Mouse (Mus musculus) midbrain, embryonic 15.5 days (tissue): ENCODE data around the gene Myl12a. TPM values are rescaled to one million over a fixed set of nuclear protein-coding genes. Genes with fewer than 3 reads are reported as not detected.

Experiments
- ATAC-seq: fragments of 200-750 bp; cut with Nextera tagmentation; replicated peaks from 2 replicates; pipeline ENCODE4 v1.8.0; 2017; ENCODE audit warnings: moderate TSS enrichment
- H3K27ac ChIP-seq: fragments of 300-500 bp; sonication (generic); 2 replicates; pipeline ENCODE4 v1.5.1; 2015; ENCODE audit warnings: mild to moderate bottlenecking, inconsistent platforms
- H3K27me3 ChIP-seq: fragments of 300-500 bp; sonication (generic); replicated peaks from 2 replicates; pipeline ENCODE4 v1.6.1; 2015; ENCODE audit warnings: inconsistent platforms
- H3K36me3 ChIP-seq: fragments of 300-500 bp; sonication (generic); replicated peaks from 2 replicates; pipeline ENCODE4 v1.6.1; 2015; ENCODE audit warnings: inconsistent platforms
- H3K4me1 ChIP-seq: fragments of 300-500 bp; sonication (generic); 2 replicates; pipeline ENCODE4 v1.6.1; 2015; ENCODE audit warnings: inconsistent platforms
- H3K4me2 ChIP-seq: fragments of 300-500 bp; sonication (generic); 2 replicates; pipeline ENCODE4 v1.6.1; 2015; ENCODE audit warnings: inconsistent platforms, mild to moderate bottlenecking, moderate library complexity
- H3K4me3 ChIP-seq: fragments of 300-500 bp; sonication (generic); 2 replicates; pipeline ENCODE4 v1.5.1; 2015; ENCODE audit warnings: mild to moderate bottlenecking, inconsistent platforms
- H3K9ac ChIP-seq: fragments of 300-500 bp; sonication (generic); 2 replicates; pipeline ENCODE4 v1.6.1; 2015; ENCODE audit warnings: mild to moderate bottlenecking, inconsistent platforms
- H3K9me3 ChIP-seq: fragments of 300-500 bp; sonication (generic); 2 replicates; pipeline ENCODE4 v1.6.1; 2016; ENCODE audit warnings: inconsistent platforms
- WGBS: fragments of 180-500 bp; shearing (Covaris S2); methylation state at CpG from one replicate; pipeline ENCODE4 v1.1.7; 2015; ENCODE audit warnings: mixed read lengths; 5-methylcytosine and 5-hydroxymethylcytosine counted together
- polyA plus RNA-seq: library from polyadenylated mRNA; unstranded; fragments of >200 nt; fragmentation: Nextera tagmentation; extraction: Ambion mirVana; gene quantifications from 2 replicates; pipeline ENCODE4 v1.2.1, GENCODE M21; 2015

The Myl12a gene
- polyA plus RNA-seq, 1 experiment from 2014 or later: 93.2 TPM

DNA sequence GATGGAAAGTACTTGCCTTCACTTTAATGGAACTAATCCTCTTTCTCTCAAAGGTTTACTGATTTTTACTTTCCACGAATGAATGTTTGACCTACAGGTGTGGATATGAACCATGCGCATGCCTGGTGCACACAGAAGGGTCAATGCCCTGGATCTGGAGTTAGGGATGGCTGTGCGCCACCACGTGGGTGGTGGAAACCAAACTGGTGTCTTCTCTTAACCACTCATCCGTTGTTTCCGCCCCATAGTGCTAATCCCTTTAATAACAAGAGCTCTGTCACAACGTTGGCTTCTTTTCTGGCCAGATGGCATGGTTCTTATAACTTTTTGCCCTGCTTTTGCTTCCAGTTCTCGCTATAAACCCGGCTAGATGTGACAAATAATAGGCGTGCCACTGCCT is 51.4 kb downstream of the Myl12a start:
- 72% methylated on average over 10 of the region's 10 CpGs for WGBS
- H3K4me1 ChIP-seq: no peaks in the 10 kb centered on the region

GRCm38 (mm10) chr17:70949171-70949570 is 53.5 kb downstream of the Myl12a start:
- no peak overlapping the region for H3K4me2 ChIP-seq
- no peak for ATAC-seq
- H3K27me3 ChIP-seq: no peaks in the 10 kb centered on the region
- no peak overlapping the region for H3K9ac ChIP-seq
- no peak overlapping the region for H3K27ac ChIP-seq
- H3K9me3 ChIP-seq: no peaks in the 10 kb centered on the region
- H3K4me1 ChIP-seq: no peaks in the 10 kb centered on the region
- no peak overlapping the region for H3K4me3 ChIP-seq
- H3K36me3 ChIP-seq: no peaks in the 10 kb centered on the region
- 90% methylated on average over 7 of the region's 7 CpGs for WGBS

More for the DNA sequence above, 51.4 kb downstream of the Myl12a start:
- Histone ChIP-seq H3K27ac (no peak overlapping the region), H3K27me3 (no peaks in the 10 kb centered on the region), H3K36me3 (no peaks in the 10 kb centered on the region), H3K4me3 (no peak overlapping the region), H3K4me2 (no peak overlapping the region), H3K9me3 (no peaks in the 10 kb centered on the region), H3K9ac (no peak overlapping the region)
- ATAC-seq: no peak

DNA sequence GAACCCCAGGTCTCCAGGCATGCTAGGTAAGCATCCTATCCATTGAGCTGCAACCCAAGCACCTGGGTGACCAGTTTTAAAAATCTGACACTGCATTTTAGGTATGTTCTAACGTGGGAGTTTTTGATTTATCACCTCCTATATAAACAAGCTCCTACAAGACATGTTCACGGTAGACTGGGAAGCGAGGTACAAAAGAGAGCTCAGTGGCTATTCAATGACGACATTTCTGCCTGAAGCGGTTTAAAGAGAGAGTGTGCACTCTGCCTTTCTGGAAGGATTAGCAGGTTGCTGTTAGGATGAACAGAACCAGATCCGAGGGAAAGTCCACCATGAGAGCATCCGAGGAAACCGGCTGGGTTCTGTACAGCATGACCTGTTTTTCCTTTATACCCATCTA is 54.0 kb downstream of the Myl12a start:
- Histone ChIP-seq H3K4me2 (no peak overlapping the region), H3K27me3 (no peaks in the 10 kb centered on the region), H3K36me3 (no peaks in the 10 kb centered on the region), H3K9me3 (no peaks in the 10 kb centered on the region), H3K27ac (no peak overlapping the region), H3K4me1 (no peaks in the 10 kb centered on the region), H3K9ac (no peak overlapping the region), H3K4me3 (no peak overlapping the region)
- ATAC-seq: no peak
- 41% methylated on average over 8 of the region's 8 CpGs for WGBS

DNA sequence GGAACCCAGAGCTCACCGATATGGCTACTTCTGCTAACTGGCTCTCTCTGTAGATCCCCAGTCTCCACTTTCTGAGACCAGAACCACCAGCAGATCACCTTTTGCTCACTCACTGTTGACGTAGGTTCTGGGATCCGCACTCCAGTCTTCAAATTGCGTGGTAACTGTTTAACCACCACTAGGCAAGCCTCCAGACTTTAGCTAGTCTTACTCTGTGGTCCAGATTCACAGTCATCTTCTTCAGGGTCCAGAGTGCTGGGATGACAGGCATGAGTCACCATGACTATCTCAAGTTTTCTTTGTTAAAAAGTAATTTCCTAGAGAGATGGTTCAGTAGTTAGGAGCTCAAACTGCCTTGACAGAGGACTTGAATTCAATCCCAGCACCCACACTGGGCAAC is 58.9 kb downstream of the Myl12a start:
- H3K27ac ChIP-seq: no peak overlapping the region
- WGBS: 92% methylated on average over 4 of the region's 4 CpGs
- ATAC-seq: no peak
- H3K4me2 ChIP-seq: no peak overlapping the region
- no peaks in the 10 kb centered on the region for H3K27me3 ChIP-seq
- no peaks in the 10 kb centered on the region for H3K4me1 ChIP-seq
- no peaks in the 10 kb centered on the region for H3K36me3 ChIP-seq
- H3K4me3 ChIP-seq: no peak overlapping the region
- no peak overlapping the region for H3K9ac ChIP-seq
- no peaks in the 10 kb centered on the region for H3K9me3 ChIP-seq

Other genes with a start within 250 kb of the Myl12a start
- gene Tgif1, start 149.3 kb downstream of the Myl12a start, polyA plus RNA-seq: 11.4 and 11.5 TPM in 2 replicates
- 0.87 and 1.3 TPM in 2 replicates for gene Myom1, start 245 bp downstream of the Myl12a start, polyA plus RNA-seq
- 44.2 and 47.6 TPM in 2 replicates for gene Lpin2, start 179.7 kb upstream of the Myl12a start, polyA plus RNA-seq